Mouse (Mus musculus): ENCODE measurements around the gene Cuta.

Gene Cuta

DNA sequence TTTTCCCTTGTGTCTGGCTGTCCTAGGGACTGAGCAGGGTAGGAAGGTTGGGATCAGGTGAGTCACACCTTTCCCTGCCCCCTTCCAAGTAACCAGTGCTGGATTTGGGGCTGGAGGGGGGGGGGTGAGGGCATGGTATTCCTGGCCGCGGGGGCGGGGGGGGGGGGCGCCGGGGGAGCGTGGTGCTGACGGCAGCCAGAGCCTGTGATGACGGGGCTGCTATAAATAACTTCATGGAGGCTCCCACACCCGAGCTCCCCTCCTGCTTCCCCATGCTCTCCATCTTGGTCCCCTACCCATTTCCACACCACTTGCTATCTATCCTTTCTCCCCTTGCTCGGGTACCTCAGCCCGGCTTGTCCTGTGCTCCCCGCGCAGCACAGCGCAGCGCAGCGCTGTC, 14.4 kb upstream of the Cuta start:
- DNase-seq: no peak

DNA sequence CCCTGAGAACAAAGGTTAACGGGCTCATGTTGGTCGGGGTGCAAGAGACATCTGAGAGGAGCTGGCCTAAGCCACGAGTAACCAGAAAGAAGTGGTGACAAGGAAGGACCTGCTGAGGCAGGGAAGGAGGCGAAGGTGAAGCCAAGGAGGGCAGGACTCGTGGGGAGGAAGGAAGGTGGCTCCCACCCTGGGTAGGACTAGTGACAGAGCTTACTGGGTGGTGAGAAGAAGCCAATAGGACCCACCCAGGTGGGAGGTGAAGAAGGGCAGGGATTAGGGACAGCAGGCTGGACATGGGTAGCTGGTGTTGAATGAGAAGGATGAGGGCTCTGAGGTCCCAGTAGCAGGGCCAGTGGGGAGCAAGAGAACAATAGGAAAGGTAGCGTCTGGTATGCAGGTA, 13.8 kb upstream of the Cuta start:
- no peak for DNase-seq

DNA sequence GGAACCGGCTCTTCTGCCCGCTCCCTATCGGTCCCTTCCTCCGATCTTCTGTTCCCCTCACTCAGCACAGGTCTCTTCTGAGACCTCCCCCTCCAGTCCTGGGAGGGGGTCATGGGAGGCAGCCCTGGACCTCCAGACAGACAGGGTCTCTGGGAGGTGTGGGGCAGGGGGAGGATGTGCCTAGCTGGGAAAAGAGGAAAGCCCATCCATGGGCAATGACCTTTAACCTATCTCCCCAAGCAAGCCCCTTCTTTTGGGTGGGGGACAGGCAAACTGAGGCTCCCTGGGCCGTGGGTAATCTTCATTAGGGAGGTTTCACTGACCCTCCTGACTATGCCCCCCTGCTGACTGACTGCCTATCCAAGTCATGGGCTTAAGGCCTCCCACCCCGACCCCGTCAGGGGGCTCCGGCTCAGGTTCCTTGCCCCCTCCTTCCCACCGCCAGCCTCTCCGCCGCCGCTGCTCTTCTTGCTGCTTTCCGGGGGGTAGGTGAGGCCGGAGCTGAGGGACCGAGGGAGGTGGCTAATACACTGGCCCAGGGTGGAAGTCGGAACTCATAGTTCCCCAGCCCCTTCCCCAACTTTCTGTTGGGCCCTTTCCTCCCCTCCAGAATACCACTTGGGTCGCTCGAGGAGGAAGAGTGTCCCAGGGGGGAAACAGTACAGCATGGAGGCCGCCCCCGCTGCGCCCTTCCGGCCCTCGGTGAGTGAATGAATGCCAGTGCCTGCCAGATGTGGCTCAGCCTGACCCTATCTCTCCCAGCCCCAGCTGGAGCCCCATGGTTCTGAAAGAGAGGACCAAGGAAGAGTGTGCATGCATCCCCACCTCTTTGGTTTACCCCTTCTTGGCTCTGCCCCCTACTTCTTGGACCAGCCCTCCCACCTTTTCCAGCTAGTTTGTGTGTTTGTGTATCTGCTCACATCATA, 12.8 kb upstream of the Cuta start:
- no peak for DNase-seq

DNA sequence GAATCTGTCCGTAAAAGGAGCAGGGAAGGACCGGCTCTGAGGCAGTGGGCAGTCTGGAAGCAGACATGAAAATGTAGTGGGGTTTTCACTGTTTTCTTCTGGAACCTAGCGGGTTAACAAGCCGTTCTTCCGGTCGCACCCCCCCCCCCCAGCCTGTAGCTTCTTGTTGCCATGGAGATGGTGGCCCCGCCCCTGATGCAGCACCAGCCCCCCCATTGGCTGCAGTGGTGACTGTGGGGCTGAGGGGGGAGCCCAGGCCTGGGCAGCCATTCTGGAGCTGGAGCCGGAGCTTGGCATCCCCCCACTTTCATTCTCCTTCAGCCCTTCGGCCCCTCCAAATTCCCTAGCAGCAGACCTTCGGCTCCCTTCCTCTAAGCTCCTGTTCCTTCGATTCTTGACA, 12.0 kb upstream of the Cuta start:
- peak; percentile 86 for DNase-seq

DNA sequence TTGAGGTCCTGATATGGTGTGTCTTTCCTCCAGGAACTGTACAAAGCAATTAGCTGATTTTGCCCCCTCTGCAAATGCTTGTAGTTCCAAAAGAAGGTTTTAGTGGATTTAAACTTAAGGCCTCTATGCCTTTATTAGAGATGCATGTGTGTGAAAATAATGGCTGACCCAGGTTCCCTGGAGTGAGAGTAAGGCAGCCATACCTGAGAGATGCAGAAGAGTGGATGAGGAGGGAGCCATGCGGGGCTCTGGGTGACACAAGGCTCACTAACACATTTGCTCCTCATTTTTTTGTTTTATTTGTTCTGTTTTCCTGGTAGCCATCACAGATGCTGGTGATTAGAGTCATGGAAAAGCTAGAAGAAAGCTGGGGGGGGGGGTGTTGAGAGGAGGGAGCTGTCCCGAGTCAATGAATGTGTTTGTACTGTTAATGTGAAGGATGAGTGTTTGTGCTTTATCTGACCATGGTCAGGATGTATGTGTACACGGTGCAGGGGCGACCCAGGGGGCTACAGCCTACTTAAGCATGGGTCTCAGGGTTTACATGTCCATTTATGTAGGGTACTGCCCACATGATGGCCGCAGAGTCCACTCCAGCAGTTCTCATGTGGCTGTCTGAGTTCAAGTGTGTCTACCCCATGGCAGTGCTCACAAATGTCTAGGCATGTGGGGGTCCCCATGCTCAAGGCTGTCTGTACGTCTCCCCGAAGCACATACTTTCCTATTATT, 11.4 kb upstream of the Cuta start:
- no peak for DNase-seq

DNA sequence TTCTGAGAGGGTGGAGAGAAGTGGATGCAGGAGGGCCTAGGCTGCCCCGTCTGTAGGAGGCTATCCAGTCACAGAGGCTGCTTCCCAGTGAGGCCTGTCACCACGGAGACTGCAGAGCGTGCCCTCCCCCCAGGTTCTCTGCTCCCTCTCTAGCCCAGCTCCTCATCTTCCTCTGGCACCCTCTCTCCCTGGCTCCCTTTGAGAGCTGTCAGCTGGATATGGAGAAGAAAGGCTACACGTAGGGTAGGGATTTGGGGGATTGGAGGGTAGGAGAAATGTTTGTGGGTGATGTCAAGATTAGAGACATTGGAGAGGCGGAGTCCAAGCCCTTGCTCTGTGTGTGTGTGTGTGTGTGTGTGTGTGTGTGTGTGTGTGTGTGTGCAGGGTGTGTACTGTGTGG, 10.5 kb upstream of the Cuta start:
- no peak for DNase-seq

DNA sequence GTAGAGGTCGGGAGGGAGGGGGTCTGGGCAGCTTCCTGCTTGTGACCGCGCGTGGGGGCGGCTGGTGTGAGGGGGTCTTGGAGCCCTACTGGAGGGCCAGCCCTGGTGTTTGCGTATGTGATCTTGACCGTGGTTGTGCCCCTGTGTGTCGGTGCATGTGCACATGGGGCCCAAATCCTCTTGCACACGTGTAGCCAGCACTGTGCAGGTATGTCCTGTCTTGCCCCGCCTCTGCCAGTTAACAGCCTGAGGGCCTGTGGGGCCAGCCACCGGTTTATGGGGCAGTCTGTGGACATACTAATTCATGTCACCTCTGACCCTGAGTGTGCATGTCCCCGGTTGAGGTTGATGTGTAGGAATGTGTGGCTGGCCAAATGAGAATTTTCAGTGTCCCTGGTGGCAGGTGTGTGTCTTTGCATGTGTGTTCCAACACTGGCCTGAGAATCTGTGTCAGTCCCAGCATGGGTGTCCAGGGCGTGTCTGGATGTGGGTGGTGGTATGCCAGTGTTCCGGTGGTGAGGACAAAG, 9.7 kb upstream of the Cuta start:
- DNase-seq: no peak

DNA sequence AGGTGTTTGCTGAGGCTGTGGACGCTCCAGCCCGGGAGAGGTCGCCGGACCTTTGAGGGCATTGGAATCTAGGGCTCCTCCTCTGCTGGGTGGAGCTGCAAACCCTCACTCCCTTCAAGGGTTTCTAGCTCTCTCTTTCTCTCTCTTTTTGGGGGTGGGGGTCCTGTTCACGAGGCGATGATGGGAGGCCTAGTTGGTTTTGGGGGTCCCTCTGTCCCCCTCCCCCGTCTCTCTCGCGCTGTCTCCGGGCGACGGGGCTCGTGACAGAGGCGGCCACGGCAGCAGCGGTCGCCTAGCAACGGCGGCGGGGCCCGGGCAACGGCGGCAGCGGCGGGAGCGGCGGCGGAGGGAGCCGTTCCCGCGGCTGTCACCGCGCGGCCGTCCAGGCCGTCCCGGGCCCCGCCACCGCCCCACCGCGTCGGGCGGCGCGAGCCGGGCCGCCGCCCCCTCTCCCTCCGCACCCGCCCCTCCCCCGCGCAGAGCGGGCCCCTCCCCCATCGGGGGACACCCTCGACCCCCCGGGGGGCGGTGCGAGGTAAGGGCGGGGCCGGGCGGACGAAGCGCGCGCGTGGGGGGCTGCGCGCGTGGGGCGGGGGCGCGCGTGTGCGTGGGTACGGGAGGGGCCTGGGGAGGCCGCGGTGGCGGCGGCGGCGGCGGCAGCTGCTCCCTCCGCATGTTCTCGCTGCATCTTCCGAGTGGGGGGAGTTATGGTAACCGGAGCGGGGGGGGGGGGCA, 9.1 kb upstream of the Cuta start:
- DNase-seq: peak; percentile 61

DNA sequence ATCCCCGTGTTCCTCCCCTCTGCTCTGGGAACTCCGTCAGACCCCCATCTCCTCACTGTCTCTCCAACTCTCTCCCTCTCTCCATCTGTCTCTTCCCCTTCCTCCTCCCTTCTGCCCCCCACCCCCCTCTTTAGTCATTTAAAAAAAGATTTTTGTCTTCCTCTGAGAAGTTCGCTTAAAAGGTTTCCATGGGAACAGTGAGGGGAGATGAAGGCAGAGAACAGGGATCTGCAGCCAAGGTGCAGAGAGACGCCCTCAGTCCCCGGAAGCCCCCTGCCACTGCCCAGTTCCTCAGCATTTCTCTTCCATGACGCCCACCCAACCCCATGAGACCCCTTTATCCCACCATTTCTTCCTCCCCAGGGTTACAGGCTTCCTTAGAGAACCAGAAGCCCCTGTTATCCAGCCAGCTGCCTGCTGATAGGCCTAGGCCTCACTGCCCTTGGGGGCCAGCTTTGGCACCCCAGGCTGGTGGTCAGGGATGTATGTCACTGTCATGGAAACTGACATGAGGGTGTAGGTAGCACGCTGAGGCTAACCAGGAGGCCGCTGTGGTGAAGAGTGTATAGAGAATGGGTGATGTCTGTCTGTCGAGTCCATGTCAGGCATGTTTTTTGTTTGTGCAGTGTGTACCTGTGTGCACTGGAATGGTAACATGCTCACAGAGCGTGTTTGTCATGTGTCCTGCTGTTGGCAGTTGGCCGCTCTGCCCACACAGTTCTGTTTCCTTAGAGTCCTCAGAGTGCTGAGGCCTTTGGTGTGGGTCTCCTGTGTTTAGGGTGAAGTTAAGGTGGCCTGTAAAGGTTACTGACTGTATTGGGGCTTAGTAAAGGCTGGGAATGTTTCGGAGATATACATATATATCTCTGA, 8.1 kb upstream of the Cuta start:
- DNase-seq: no peak

DNA sequence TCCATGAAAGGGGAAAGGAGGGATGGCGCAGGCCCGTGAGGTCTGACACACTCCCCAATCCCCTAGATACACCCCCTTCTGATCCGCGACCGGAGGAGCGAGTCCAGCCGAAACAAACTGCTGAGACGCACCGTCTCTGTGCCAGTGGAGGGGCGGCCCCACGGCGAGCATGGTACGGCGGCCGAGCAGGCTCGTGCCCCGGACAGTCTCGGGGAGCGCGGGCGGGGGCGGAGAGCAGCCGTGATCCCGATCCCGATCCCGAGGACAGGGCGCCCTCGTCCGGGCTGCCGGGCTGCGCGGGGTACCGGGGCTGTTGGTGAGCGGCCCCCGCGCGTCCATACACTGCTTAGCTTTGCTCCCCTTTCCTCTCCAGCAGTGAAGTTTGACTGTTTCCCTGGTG, 7.2 kb upstream of the Cuta start:
- DNase-seq: peak; percentile 83

DNA sequence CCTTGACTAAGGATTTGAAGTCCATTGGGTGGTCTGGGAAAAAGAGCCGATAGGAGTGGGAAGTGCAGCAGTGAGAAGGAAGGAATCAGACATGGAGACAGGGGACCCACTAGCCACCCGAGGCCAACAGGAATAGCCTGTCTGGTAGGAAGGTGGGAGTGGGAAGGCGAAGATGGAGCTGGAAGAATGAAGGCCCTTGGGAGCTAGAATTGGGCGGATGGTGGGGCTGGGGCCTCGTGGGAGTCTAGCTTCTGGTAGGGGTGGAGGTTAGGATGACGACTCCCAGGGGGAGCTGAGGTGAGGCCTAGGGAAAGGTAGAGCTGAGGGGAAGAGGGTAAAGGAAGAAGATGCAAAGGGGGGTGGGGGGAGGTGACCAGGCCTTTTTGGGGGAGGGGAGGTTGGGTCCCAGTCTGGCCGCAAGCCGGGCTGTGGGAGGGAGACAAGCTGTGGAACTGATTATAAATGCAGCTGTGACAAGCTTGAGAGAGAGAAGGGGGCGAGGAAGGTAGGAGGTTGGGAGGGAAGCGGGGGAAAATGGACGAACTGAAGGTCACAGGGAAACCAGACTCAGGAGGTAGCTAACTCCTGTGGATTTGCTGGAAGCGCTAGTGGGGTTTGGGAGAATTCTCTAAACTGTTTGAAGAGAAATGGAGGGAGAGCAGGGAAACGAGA, 6.6 kb upstream of the Cuta start:
- DNase-seq: no peak

DNA sequence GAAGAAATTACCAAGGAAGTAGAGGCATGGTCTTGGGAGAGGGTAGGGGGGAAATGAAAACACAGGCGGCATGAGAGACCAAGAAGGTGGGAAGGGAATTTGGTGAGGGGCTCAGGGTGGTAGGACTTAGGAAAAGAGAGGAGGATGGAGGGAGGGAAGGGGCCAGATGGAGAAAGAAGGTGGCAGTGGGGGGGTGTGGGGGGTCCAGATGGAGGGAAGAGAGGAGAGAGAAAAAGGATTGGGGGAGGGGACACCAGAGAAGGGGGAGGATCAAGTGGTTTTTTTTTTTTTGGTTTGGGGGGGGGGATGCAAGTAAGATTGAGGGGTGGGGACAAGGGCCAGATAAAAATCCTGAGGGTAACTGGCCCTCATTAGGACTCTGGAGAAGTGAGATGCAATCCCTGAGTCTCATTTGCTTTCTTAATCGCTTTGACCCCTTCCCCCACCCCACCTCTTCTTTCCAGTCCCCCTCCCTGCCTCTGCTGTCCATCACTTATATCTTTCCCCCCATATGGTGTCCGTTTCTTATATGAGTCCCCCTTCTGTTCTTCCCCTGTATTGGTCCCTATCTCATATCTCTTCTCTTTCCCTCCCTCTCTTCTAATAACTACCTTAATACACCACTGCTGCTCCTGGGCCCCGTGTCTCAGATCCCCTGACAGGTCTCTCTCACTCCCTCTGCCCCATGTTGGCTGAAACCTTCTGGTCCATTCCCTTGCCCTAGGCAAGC, 2.6 kb upstream of the Cuta start:
- DNase-seq: no peak

DNA sequence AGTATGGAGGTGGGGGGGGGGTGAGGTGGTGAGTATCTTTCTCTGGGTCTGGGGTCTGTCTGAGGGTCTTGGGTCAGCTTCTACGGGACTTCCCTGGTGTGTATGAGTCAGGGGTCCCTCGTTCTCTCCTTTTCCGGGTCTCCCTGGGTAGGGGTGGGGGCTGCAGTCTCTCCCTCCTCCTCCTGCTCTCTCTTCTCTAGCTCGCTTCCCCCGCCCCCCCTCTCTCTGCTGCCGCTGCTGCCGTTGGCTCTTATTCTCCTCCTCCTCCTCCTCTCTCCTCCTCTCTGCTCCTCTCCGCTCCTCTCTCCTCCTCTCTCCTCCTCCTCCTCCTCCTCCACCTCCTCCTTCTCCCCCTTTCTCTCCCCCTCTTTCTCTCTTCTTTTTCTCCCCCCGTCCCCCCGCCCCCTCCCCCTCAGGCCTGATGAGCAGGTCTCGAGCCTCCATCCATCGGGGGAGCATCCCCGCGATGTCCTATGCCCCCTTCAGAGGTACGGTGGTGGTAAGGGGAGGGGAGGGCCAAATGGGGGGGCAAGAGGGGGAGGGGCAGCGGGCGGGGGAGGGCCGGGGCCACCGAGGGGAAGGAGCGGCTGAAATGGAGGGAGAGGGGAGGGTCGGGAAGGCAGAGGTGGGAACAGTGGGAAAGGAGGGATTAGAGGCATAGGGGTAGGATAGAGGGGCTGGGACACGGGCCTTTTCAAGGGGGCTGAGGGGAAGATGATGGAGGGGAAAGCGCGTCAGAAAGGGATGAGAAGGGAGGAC, 1.8 kb upstream of the Cuta start, which contains the start of gene Syngap1:
Gene Syngap1 (plus strand): TSS at position 223 of the 759 bp plus-strand sequence.
- peak; percentile 61 for DNase-seq

DNA sequence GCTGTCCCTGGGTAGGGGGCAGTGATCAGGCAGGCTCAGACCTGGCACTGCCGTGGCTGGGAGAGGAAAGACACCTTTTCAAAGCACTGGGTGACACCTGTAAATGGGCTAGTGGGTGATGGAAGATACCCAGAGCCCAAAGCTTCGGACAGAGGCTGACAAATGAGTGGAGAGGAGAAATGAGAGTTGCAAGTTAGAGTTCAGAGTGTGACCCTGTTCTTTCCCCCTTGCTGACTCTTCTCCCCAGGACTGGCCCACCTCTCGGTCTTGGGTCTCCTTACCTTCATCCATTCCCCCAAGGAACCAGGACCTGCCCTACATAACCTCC, 568 bp upstream of the Cuta start:
- no peak for DNase-seq

DNA sequence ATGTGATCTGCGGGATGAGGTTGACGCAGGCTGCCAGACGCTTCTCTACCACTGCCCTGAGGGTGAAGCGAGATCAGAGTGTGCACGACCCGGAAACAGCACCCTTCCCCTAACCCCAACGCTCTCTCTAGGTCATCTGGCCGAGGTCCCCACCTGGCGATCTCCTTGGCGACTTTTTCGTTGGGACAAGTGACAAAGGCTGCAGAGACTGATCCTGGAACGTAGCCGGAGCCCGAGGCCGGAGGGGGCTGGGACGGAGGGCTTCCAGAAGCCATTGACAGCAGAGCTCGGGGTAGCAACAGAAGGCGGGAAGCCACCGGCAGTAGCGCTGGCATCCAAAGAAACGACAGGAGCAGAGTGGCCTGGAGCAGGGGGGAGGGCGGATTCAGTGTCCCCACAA, 638 bp downstream of the Cuta start:
- no peak for DNase-seq

DNA sequence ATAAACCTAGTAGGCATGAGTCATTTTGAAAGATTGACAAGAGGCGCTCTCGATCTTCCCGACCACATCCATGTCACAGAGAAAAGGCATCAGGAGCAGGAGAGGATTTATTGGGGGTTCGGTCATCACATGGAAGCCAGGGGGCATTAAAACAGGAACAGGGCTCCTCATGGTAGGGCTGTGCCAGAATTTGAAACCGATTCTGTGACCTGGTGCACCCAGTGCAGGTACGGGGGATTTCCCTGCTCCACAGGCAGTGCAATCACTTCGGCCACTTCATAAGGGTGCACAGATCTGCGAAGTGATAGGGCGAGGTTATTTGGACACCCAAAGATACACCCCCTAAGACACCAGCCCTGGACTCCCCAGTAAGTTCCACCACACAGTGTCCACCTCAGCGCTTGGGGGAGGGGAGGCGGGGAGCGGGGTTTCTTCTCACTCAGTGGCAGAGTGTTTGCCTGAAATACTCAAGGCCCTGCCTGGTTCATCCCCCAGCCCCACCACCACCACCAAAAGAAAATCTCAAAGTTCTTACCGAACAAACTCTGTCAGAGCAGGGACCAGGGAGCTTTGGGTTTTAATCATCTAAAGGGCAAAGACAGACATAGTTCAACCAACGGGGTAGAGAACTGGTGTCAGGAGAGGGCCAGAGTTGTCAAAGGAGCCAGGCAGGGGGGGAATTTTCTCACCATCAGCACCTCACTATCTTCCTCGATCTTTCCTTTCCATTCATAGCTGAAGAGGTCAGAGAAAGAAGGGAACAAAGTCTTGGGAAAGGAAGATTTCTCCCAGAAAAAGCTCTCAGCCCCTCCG, 1.3 kb downstream of the Cuta start:
- DNase-seq: no peak

DNA sequence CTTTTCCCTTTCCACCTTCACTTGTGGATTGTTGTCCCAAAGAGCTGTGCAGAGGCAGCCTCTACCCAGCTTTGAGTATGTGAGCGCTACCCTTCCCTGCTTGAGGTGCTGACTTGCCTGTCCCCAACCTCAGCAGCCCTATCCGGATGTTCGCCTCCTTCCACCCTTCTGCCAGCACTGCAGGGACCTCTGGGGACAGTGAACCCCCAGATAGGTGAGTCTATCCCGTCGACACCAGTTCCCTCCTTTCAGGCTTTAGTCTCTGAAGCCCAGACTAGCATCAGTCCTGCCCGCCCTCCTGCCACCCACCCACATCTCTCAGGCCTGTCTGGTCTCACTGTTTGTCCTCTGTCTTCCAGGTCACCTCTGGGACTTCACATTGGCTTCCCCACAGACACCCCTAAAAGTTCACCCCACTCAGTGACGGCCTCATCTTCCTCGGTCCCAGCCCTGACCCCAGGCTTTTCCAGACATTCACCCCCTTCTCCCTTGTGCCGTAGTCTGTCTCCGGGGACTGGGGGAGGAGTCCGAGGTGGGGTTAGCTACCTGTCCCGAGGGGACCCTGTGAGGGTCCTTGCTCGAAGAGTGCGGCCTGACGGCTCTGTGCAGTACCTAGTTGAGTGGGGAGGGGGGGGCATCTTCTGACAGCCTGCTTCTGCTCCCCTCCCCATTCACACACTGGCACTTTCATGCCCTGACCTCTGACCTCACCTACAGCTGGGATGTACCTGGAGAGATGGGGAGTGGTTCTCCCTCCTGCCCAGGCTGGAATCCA, 2.3 kb downstream of the Cuta start:
- no peak for DNase-seq

DNA sequence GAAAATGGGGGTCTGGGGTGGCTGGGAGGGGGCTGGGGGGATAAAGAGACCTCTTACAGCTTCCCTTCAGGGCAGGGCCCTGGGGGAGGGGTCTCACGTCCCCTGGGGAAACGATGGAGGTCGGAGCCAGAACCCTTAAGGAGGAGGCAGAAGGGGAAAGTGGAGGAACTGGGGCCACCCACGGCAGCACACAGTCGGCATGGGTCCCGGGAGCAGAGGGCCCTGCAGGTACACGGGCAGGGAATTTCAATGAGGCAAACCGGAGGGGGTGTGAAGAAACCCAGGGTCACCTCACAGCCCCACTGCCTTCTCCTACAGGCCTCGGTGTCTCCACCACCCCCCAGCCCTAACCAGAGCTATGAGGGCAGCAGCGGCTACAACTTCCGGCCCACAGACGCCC, 2.9 kb downstream of the Cuta start:
- no peak for DNase-seq

DNA sequence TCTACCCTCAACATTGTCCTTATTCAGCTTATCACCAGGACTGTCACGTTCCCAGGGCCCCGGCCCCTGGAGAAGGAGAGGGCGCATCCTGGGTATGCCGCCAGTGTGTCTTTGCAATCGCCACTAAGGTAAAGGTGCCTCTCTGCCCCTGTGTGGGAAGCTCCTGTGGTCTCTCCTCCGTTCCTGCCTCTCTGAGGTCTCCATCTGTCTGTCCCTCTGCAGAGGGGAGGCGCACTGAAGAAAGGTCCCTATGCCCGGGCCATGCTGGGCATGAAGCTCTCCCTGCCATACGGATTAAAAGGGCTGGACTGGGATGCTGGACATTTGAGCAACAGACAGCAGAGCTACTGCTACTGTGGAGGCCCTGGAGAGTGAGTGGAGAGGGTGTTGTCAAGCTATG, 4.3 kb downstream of the Cuta start:
- DNase-seq: no peak

Measured in right cerebral cortex, adult 18-20 months (tissue).